10 mouse cellular contexts compared by ENCODE assay signal in genomic region chr6:98956522-98957169, GRCm38 (mm10).
A peak's percentile ranks its signal among the peaks of the same experiment; 100 is the strongest.
DNase-seq lines count a peak whose midpoint lies in the region; ATAC-seq and TF ChIP-seq lines count a peak whose summit lies in the region.
"Had no signal": no experiment of that assay in that cellular context is flagged by ENCODE, and none has a peak within 500 bp of the region (broad histone marks: within the 10 kb centered on the region; RNA-seq: fewer than 3 reads in every experiment).

No protein-coding gene starts in this region.

- no peaks in the 10 kb centered on the region for H3K36me3 ChIP-seq in liver, embryonic 14.5 days (replicated peaks; ENCODE audit: control insufficient read depth, insufficient read depth, low read depth)

- H3K4me2 ChIP-seq in liver, embryonic 14.5 days (ENCODE audit: low read depth), result no peak overlapping the region

- no peak overlapping the region for H3K4me3 ChIP-seq in layer of hippocampus, adult 2 months
- no peak overlapping the region for H3K4me3 ChIP-seq in liver, embryonic 14.5 days (ENCODE audit: insufficient read depth in 1 of 2, low read depth in 2 of 2, low read length in 2 of 2)

- peaks cover 0 to 3% of the 10 kb centered on the region in 2 experiments; a peak in 1 of 4 replicates for H3K4me1 ChIP-seq in liver, embryonic 14.5 days (replicated peaks; ENCODE audit: control insufficient read depth in 2 of 2, insufficient read depth in 2 of 2, low read length in 1 of 2)

- no peak for TF ChIP-seq EP300 in liver, embryonic 14.5 days (IDR thresholded peaks at IDR 0.05; ENCODE audit: low read depth)

- TF ChIP-seq CTCF in layer of hippocampus, adult 2 months (conservative IDR thresholded peaks at IDR 0.05), result peak; percentile 55
- TF ChIP-seq CTCF in liver, embryonic 14.5 days (IDR thresholded peaks at IDR 0.05; ENCODE audit: low read depth), result peak; percentile 44

- 64% methylated on average over 9 of the region's 9 CpGs for WGBS in liver, embryonic 14.5 days (ENCODE audit: insufficient replicate concordance)

- no peak overlapping the region for H3K9ac ChIP-seq in liver, embryonic 14.5 days (replicated peaks)

- no peaks in the 10 kb centered on the region for H3K27me3 ChIP-seq in liver, embryonic 14.5 days (ENCODE audit: control insufficient read depth, insufficient read depth, low read length)

- DNase-seq in adrenal gland, postnatal 25 days, result peak; percentile 22
- DNase-seq in adrenal gland, adult 18-20 months (ENCODE audit: low spot score in 2 of 2), result no peak
- DNase-seq in layer of hippocampus, adult 2 months (ENCODE audit: low spot score in 2 of 2), result no peak
- DNase-seq in layer of hippocampus, postnatal 14 days (ENCODE audit: low spot score in 2 of 2), result no peak
- DNase-seq in liver, embryonic 14.5 days (ENCODE audit: low read depth in 3 of 3, low spot score in 3 of 3), result no peak
- DNase-seq in thymus, postnatal 10 days (ENCODE audit: low spot score in 2 of 2), result peak; percentile 11 to 60
- DNase-seq in cerebellum, adult 18-20 months, result no peak
- DNase-seq in layer of hippocampus, postnatal 10 days (ENCODE audit: low spot score in 2 of 2), result no peak
- DNase-seq: cerebellum, adult 9-10 months had no signal

- H3K27ac ChIP-seq in layer of hippocampus, adult 2 months, result no peak overlapping the region
- no peak overlapping the region for H3K27ac ChIP-seq in liver, embryonic 14.5 days
- H3K27ac ChIP-seq: macrophage had no signal

- no peaks in the 10 kb centered on the region for H3K9me3 ChIP-seq in liver, embryonic 14.5 days (ENCODE audit: control insufficient read depth, low read length)

- no peak for ATAC-seq in liver, embryonic 14.5 days (ENCODE audit: insufficient read depth)

Comparison
In these comparisons a context has a peak if more than half of its experiments do, and no peak if none do; other contexts are left out.
1. DNase-seq: peak in adrenal gland, postnatal 25 days (single experiment) and thymus, postnatal 10 days (2 of 2); none in adrenal gland, adult 18-20 months (0 of 2), layer of hippocampus, adult 2 months (0 of 2), layer of hippocampus, postnatal 14 days (0 of 2), liver, embryonic 14.5 days (0 of 3), cerebellum, adult 18-20 months (0 of 2) and layer of hippocampus, postnatal 10 days (0 of 2).